Mouse (Mus musculus): ENCODE measurements at regions not wholly inside any gene's neighbourhood (a gene's known extent, or its start where the extent isn't known, plus 50 kb on each side); places are given as distances from the start of the nearest gene placed in this dataset.
A peak's percentile ranks its signal among the peaks of the same experiment; 100 is the strongest.

DNA sequence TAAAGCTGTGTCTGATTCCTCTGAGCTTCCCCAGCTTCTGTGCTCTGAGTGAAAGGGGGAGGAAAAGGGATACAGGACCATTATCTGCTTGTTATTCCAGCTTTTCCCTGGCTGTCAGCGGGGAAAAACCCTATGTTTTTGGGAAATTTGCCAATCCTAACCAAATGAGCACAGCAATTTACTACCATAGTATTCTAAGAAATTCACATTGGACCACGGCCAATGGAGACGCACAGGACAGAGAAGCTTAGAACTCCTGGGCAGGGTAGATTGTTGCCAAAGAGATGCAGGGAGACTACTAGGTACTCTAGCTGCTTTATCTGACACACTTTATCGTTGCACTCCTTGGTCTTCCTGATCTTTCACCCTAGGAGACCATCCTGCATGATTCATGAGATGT, 303.2 kb downstream of the Olfm3 start:
- no peak for DNase-seq (ENCODE audit: low spot score in 2 of 2)

- no peak for DNase-seq (ENCODE audit: low spot score in 2 of 2)
Measured at GRCm38 (mm10) chr3:115211841-115212240, 308.0 kb downstream of the Olfm3 start.

GRCm38 (mm10) chr3:115213477-115213876, 309.6 kb downstream of the Olfm3 start:
- no peak for DNase-seq (ENCODE audit: low spot score in 2 of 2)

DNA sequence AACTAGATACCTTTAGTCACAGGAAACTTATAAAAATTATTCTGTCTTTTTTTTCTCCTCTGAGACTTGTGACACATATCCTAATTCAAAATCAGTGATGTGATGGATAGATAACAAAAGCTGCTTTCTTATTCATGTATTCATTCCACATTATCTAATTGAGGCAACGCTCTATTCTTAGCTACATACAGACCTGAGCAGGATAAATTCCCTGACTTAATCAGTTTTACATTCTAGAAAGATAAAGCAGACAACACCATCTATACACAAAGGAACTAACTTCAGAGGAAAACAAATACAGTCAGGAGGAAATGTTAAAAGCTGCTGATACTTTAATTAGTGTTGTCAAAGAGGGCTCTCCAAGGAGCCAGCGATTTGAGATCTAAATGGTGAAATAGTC, 336.6 kb downstream of the Olfm3 start:
- no peak for DNase-seq (ENCODE audit: low spot score in 2 of 2)

- DNase-seq (ENCODE audit: low spot score in 2 of 2) = peak; percentile 4 to 23
Measured at GRCm38 (mm10) chr3:115252618-115253379, 348.9 kb downstream of the Olfm3 start.

- DNase-seq (ENCODE audit: low spot score in 2 of 2) = no peak
Measured at GRCm38 (mm10) chr3:115276207-115276606, 372.3 kb downstream of the Olfm3 start.

GRCm38 (mm10) chr3:115281233-115281632, 377.4 kb downstream of the Olfm3 start:
- DNase-seq (ENCODE audit: low spot score in 2 of 2) = no peak

GRCm38 (mm10) chr3:115284487-115284886, 380.6 kb downstream of the Olfm3 start:
- DNase-seq (ENCODE audit: low spot score in 2 of 2) = no peak

All from layer of hippocampus, adult 18-20 months (tissue).